Mouse (Mus musculus) c-Kit-positive CD71-positive TER-119-positive erythroid progenitor cells, embryonic 14.5 days (primary cell): ENCODE data around the gene Sdr39u1.
A peak's percentile ranks its signal among the peaks of the same experiment; 100 is the strongest.

Experiments
- DNase-seq: peaks from one replicate; pipeline ENCODE4 v3.0.0-alpha.2; 2013; ENCODE audit warnings: low spot score

Sdr39u1 gene

GRCm38 (mm10) chr14:55899701-55900413, at the start of gene Sdr39u1:
Sdr39u1 (minus strand) TSS chr14:55900293.
- DNase-seq: peak; percentile 60

GRCm38 (mm10) chr14:55946269-55946969, 46.3 kb upstream of the Sdr39u1 start:
- DNase-seq: no peak

- DNase-seq: no peak
Observed at GRCm38 (mm10) chr14:55944575-55944974, 44.5 kb upstream of the Sdr39u1 start, which contains the start of gene Cma1. Cma1 (minus strand) TSS chr14:55944675.

- no peak for DNase-seq
Observed at GRCm38 (mm10) chr14:55943601-55944000, 43.5 kb upstream of the Sdr39u1 start.

GRCm38 (mm10) chr14:55940070-55940800, 40.1 kb upstream of the Sdr39u1 start:
- DNase-seq: no peak

GRCm38 (mm10) chr14:55933586-55933985, 33.5 kb upstream of the Sdr39u1 start:
- no peak for DNase-seq

- no peak for DNase-seq
Observed at GRCm38 (mm10) chr14:55929263-55929997, 29.3 kb upstream of the Sdr39u1 start.

GRCm38 (mm10) chr14:55926847-55927246, 26.8 kb upstream of the Sdr39u1 start:
- no peak for DNase-seq

GRCm38 (mm10) chr14:55922475-55923232, 22.6 kb upstream of the Sdr39u1 start:
- DNase-seq: peak; percentile 67

- DNase-seq: peak; percentile 83
Observed at GRCm38 (mm10) chr14:55918240-55919082, 18.4 kb upstream of the Sdr39u1 start.

GRCm38 (mm10) chr14:55913406-55913805, 13.3 kb upstream of the Sdr39u1 start:
- DNase-seq: no peak

GRCm38 (mm10) chr14:55905518-55905917, 5.4 kb upstream of the Sdr39u1 start:
- DNase-seq: no peak

- DNase-seq: no peak
Observed at GRCm38 (mm10) chr14:55900414-55900755, 292 bp upstream of the Sdr39u1 start.

- DNase-seq: no peak
Observed at GRCm38 (mm10) chr14:55898947-55899346, 1.1 kb downstream of the Sdr39u1 start.

- DNase-seq: no peak
Observed at GRCm38 (mm10) chr14:55897671-55898070, 2.4 kb downstream of the Sdr39u1 start.

GRCm38 (mm10) chr14:55886571-55887382, 13.3 kb downstream of the Sdr39u1 start:
- no peak for DNase-seq

- peak; percentile 32 for DNase-seq
Observed at GRCm38 (mm10) chr14:55885791-55886271, 14.3 kb downstream of the Sdr39u1 start.

GRCm38 (mm10) chr14:55885114-55885790, 14.8 kb downstream of the Sdr39u1 start:
- no peak for DNase-seq

- peak; percentile 75 for DNase-seq
Observed at GRCm38 (mm10) chr14:55884713-55885113, 15.4 kb downstream of the Sdr39u1 start, which contains the start of gene Khnyn. Khnyn (plus strand) TSS chr14:55884947.
